Mouse (Mus musculus): ENCODE measurements around the gene Foxp1.

Gene Foxp1

GRCm38 (mm10) chr6:99027542-99028160 lies 494.9 kb downstream of the Foxp1 start:
- no peak for DNase-seq (ENCODE audit: low read depth, low spot score)

- DNase-seq (ENCODE audit: low read depth, low spot score): no peak
Observed at GRCm38 (mm10) chr6:99026635-99027541, 495.6 kb downstream of the Foxp1 start.

- no peak for DNase-seq (ENCODE audit: low read depth, low spot score)
Observed at GRCm38 (mm10) chr6:99026040-99026439, 496.5 kb downstream of the Foxp1 start.

GRCm38 (mm10) chr6:99024588-99024987 lies 497.9 kb downstream of the Foxp1 start:
- no peak for DNase-seq (ENCODE audit: low read depth, low spot score)

GRCm38 (mm10) chr6:99020570-99021444 lies 501.7 kb downstream of the Foxp1 start:
- no peak for DNase-seq (ENCODE audit: low read depth, low spot score)

GRCm38 (mm10) chr6:99019716-99020115 lies 502.8 kb downstream of the Foxp1 start:
- no peak for DNase-seq (ENCODE audit: low read depth, low spot score)

- DNase-seq (ENCODE audit: low read depth, low spot score): no peak
Observed at GRCm38 (mm10) chr6:99019266-99019665, 503.3 kb downstream of the Foxp1 start.

GRCm38 (mm10) chr6:99013866-99014502 lies 508.5 kb downstream of the Foxp1 start:
- peak; percentile 44 for DNase-seq (ENCODE audit: low read depth, low spot score)

- DNase-seq (ENCODE audit: low read depth, low spot score): no peak
Observed at GRCm38 (mm10) chr6:99013119-99013865, 509.2 kb downstream of the Foxp1 start.

GRCm38 (mm10) chr6:99011895-99012584 lies 510.5 kb downstream of the Foxp1 start:
- no peak for DNase-seq (ENCODE audit: low read depth, low spot score)

- DNase-seq (ENCODE audit: low read depth, low spot score): no peak
Observed at GRCm38 (mm10) chr6:99009771-99010170, 512.8 kb downstream of the Foxp1 start.

GRCm38 (mm10) chr6:99008565-99008964 lies 514.0 kb downstream of the Foxp1 start:
- no peak for DNase-seq (ENCODE audit: low read depth, low spot score)

GRCm38 (mm10) chr6:99007542-99007941 lies 515.0 kb downstream of the Foxp1 start:
- DNase-seq (ENCODE audit: low read depth, low spot score): no peak

- no peak for DNase-seq (ENCODE audit: low read depth, low spot score)
Observed at GRCm38 (mm10) chr6:99004255-99004997, 518.1 kb downstream of the Foxp1 start.

GRCm38 (mm10) chr6:99003108-99003709 lies 519.3 kb downstream of the Foxp1 start:
- DNase-seq (ENCODE audit: low read depth, low spot score): no peak

GRCm38 (mm10) chr6:99001637-99002036 lies 520.9 kb downstream of the Foxp1 start:
- no peak for DNase-seq (ENCODE audit: low read depth, low spot score)

- DNase-seq (ENCODE audit: low read depth, low spot score): peak; percentile 67
Observed at GRCm38 (mm10) chr6:98998971-98999932, 523.3 kb downstream of the Foxp1 start.

- DNase-seq (ENCODE audit: low read depth, low spot score): no peak
Observed at GRCm38 (mm10) chr6:98997742-98998141, 524.8 kb downstream of the Foxp1 start.

Measured in brain, adult 2 months (tissue).